Mouse (Mus musculus) thymus, postnatal 0 days (tissue): ENCODE data around the gene Tnfsf15. TPM values are rescaled to one million over a fixed set of nuclear protein-coding genes. Genes with fewer than 3 reads are reported as not detected.

Experiments used
- DNase-seq: peaks from one replicate; pipeline ENCODE4 v3.0.0-alpha.2; 2015; ENCODE audit warnings: low spot score
- polyA plus RNA-seq: library from polyadenylated mRNA; unstranded; fragments of >200 nt; fragmentation: Nextera tagmentation; extraction: Ambion mirVana; gene quantifications from 2 replicates; pipeline ENCODE4 v1.2.1, GENCODE M21; 2015

Gene Tnfsf15
- polyA plus RNA-seq = 0.28 and 0.48 TPM in 2 replicates

GRCm38 (mm10) chr4:63744693-63745171, at the start of gene Tnfsf15:
Tnfsf15 (minus strand) TSS chr4:63745113.
- DNase-seq = no peak

- no peak for DNase-seq
Observed at GRCm38 (mm10) chr4:63792328-63792727, 47.4 kb upstream of the Tnfsf15 start.

GRCm38 (mm10) chr4:63785466-63785865, 40.6 kb upstream of the Tnfsf15 start:
- DNase-seq = no peak

- DNase-seq = no peak
Observed at GRCm38 (mm10) chr4:63783826-63784225, 38.9 kb upstream of the Tnfsf15 start.

- DNase-seq = peak; percentile 7
Observed at GRCm38 (mm10) chr4:63782970-63783613, 38.2 kb upstream of the Tnfsf15 start.

GRCm38 (mm10) chr4:63777223-63777622, 32.3 kb upstream of the Tnfsf15 start:
- no peak for DNase-seq

GRCm38 (mm10) chr4:63773306-63774090, 28.6 kb upstream of the Tnfsf15 start:
- no peak for DNase-seq

- DNase-seq = no peak
Observed at GRCm38 (mm10) chr4:63772514-63772913, 27.6 kb upstream of the Tnfsf15 start.

GRCm38 (mm10) chr4:63771291-63771690, 26.4 kb upstream of the Tnfsf15 start:
- DNase-seq = no peak

- no peak for DNase-seq
Observed at GRCm38 (mm10) chr4:63769161-63769560, 24.2 kb upstream of the Tnfsf15 start.

GRCm38 (mm10) chr4:63765050-63765449, 20.1 kb upstream of the Tnfsf15 start:
- no peak for DNase-seq

- DNase-seq = no peak
Observed at GRCm38 (mm10) chr4:63759931-63760330, 15.0 kb upstream of the Tnfsf15 start.

- DNase-seq = no peak
Observed at GRCm38 (mm10) chr4:63757527-63758154, 12.7 kb upstream of the Tnfsf15 start.

- no peak for DNase-seq
Observed at GRCm38 (mm10) chr4:63756072-63756471, 11.2 kb upstream of the Tnfsf15 start.

GRCm38 (mm10) chr4:63754467-63755020, 9.6 kb upstream of the Tnfsf15 start:
- DNase-seq = no peak

GRCm38 (mm10) chr4:63753855-63754254, 8.9 kb upstream of the Tnfsf15 start:
- no peak for DNase-seq

- no peak for DNase-seq
Observed at GRCm38 (mm10) chr4:63752687-63753523, 8.0 kb upstream of the Tnfsf15 start.

GRCm38 (mm10) chr4:63748061-63748730, 3.3 kb upstream of the Tnfsf15 start:
- no peak for DNase-seq

GRCm38 (mm10) chr4:63745271-63745670, 358 bp upstream of the Tnfsf15 start:
- DNase-seq = no peak

GRCm38 (mm10) chr4:63743660-63744059, 1.3 kb downstream of the Tnfsf15 start:
- DNase-seq = no peak
